Mouse (Mus musculus) neutrophil, adult 59 days (primary cell): ENCODE results near the gene Lamb1. TPM values are rescaled to one million over a fixed set of nuclear protein-coding genes. Genes with fewer than 3 reads are reported as not detected.

Experiments
- total RNA-seq, 2 experiments: library from RNA; stranded (reverse); gene quantifications; 1 replicate in 1 of 2; 2 replicates in 1 of 2; pipeline ENCODE4 v1.2.4; 2023

The Lamb1 gene
- under 1 TPM; 0.15 to 0.40 TPM for total RNA-seq

DNA sequence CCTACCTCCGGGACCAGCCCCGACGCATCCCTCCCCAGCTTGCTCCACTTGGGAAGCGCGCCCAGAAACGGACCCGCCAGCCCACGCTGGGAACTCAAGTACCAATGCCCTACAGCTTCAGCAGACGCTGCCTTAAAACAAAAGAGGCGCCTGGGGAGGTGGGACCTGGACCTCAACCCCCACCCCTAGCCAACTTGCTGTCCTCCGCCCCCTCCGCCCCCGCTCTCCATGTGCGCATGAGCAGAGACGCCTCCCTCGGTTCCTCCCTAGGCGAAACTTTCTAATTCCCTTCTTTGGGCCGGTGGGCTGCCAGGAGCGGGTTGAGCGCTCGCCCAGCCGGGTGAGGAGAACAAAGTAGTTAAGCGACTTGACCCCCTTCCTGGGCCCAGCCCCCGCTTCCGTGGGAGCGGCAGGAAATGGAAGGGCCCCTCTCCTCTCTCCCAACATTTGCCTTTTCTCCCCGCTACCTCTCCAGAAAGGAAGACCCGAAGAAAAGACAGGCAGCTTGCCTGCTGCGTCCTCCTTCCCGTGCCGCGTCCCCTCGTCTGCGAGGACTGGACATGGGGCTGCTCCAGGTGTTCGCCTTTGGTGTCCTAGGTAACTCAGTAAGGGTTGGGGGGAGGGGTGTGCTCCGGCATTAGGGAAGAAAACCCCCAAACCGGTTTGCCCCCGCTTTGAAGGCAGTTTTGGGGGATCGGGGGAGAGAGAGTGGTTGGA is at the start of gene Lamb1:
TSS of gene Lamb1 (plus strand) at position 230 of the 717 bp plus-strand sequence.

GRCm38 (mm10) chr12:31240470-31240869 is 24.6 kb upstream of the Lamb1 start, which contains the start of gene Gm6993:
Gm6993 (plus strand) TSS chr12:31240770.

DNA sequence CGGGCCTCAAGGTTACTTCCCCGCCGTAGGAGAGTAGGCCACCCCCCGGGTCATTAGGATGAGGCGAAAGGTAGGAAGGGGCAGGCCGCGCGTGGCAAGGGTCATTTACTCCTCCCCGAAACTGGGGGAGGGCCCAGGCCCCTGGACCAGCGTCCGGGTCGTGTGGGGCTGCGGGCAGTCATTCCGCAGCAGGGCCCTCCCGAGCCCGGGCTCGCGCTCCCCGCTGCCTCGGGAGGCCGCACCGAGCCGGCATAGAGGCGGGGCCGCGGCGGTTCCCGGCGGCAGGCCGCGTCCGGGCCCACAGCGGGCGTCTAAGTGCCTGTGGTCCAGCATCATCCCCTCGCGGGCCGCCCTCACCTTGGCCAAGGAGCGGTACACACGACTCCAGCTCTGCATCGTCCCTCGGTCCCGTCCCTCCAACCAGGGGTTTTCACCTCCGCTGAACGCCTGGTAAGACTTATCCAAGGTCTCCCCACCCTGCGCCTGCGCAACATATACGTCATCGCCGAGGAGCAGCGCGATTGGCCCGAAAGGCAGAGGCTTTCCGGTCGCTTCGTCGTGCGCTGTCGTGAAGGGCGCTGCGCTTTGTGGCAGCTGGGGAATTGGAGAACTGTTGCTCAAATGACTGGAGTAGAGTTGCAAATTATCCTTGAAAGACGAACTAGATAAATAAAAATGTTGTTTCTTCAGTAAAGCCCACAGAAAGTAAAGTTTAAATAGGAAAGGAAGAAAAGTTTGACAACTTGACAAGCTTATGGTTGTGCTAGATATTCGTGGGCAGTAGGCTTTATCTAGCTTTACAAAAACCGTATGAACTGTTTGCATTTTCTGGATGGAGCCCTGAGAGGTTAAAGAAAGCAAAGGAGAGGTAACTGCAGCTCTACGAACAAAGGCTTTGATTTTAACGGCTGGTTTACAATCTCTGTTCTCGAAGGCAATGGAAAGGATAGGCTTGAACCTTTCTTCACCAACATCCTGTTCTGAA is 86.2 kb downstream of the Lamb1 start, which contains the start of gene Dld:
TSS of gene Dld (minus strand) at position 510 of the 985 bp plus-strand sequence.

Other genes starting within 250 kb of the Lamb1 start
- gene Fam110c, start 191.4 kb upstream of the Lamb1 start, total RNA-seq, result under 1 TPM in 1 of 2 experiments, not detected in 1; 0.33 TPM
- not detected for gene Gm6993, start 24.5 kb upstream of the Lamb1 start, total RNA-seq
- 10 to 100 TPM; 37.0 to 38.9 TPM for gene Dld, start 86.2 kb downstream of the Lamb1 start, total RNA-seq
- gene Slc26a3, start 125.6 kb downstream of the Lamb1 start, total RNA-seq, result under 1 TPM; 0.46 to 0.58 TPM
- 10 to 100 TPM; 15.0 to 19.7 TPM for gene Cbll1, start 234.4 kb downstream of the Lamb1 start, total RNA-seq